Mouse (Mus musculus) mouse embryonic stem cell (cell line): Measurements from ENCODE around the gene Plpp3.

Experiments
- in situ Hi-C, 2 experiments: fragments of 300-500 bp; cut with MboI; formaldehyde crosslinking; loops; 1 replicate in 1 of 2; 3 replicates in 1 of 2; pipeline ENCODE4 v1.14.3; 2019 to 2020; ENCODE audit warnings: low sequenced_read_pairs in 2 of 2, low pct_unique_long_range_greater_than_20kb in 1 of 2, mixed read lengths in 1 of 2; ENCODE audit not compliant: unreplicated experiment in 1 of 2

The Plpp3 gene

GRCm38 (mm10) chr4:105181014-105181658 lies 24.0 kb downstream of the Plpp3 start:
- in situ Hi-C loops, result no loop called here

- in situ Hi-C loops, result no loop called here
Measured at GRCm38 (mm10) chr4:105181659-105182167, 24.6 kb downstream of the Plpp3 start.

GRCm38 (mm10) chr4:105182249-105182648 lies 25.1 kb downstream of the Plpp3 start:
- in situ Hi-C loops, result no loop called here

- in situ Hi-C loops, result no loop called here
Measured at GRCm38 (mm10) chr4:105184490-105184889, 27.3 kb downstream of the Plpp3 start.

GRCm38 (mm10) chr4:105184924-105185323 lies 27.8 kb downstream of the Plpp3 start:
- in situ Hi-C loops, result no loop called here

DNA sequence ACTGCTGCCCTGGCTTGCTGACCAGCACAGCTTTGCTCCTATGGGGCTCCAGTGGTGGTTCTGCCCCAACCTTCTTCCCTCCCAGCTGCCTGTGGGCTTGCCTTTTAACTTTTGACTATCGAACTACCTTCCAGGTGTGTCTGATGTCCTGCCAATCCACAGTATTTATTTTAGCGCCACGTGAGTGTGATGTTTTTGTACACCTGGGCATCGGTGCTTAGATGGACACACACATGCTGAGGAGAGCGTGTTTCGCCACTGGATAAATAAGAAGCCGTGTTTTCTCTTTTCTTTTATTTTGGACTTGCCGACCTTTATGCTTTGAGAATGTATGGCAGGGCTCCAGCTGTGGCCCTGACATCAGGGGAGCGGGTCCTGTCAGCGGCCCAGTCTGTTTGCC lies 29.5 kb downstream of the Plpp3 start:
- in situ Hi-C loops, result no loop called here

- in situ Hi-C loops, result no loop called here
Measured at GRCm38 (mm10) chr4:105187873-105188272, 30.7 kb downstream of the Plpp3 start.

- in situ Hi-C loops, result no loop called here
Measured at GRCm38 (mm10) chr4:105188801-105189200, 31.7 kb downstream of the Plpp3 start.

DNA sequence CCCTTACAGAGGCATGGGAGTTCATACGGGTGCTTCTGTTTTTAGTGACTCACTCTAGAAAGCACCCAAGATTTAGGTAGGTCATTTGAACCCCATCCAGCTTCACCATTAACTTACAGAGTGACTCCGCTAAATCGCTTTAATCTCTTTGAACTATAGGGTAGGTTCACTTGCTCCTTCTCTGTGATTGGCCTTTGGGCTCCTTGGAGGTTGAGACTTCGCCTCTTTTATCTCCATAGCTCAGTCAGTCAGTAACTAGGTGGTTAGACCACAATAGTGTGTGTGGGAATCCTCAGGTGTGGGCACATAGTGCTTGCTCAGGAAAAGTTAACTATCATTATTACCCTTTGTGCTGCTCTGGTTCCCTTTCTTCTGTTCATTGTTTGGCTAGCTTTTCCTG lies 33.7 kb downstream of the Plpp3 start:
- in situ Hi-C loops, result no loop called here

DNA sequence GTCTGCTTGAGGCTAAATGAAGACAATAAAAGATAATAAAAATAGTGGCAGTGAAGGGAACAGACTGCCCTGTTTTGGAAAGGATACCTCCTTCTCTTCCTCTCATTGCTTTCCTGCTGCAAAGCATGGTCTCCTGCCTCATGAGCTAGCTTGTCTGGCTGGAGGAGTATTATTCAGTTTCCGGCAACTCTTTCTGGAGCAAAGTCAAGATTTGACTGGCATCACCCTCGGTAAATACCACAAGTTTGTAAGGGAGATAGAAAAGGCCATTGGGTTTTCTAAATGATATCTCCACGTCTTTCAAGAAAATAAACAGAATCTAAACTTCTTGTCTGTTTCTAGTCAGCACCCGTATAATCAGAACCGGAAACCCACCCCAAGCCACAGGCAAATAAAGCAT lies 34.4 kb downstream of the Plpp3 start:
- in situ Hi-C loops, result no loop called here

DNA sequence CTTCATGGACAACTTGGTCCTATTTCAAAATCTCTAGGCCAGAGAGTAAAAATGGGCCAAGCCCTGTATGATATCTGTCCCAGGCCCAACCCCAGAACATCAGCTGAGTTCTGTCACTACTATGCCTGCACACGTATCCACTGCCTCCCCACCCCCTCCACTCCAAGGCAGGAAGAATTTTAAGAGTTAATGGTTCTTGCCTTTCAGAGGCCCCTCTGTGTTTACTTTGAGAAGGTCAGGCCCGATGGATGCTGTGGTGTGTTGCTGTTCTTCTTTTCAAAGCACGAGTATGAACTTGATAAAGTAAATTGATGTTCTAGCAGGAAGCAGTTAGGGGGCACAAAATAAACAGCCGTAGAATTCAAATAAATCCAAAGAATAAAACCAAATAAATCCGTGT lies 35.5 kb downstream of the Plpp3 start:
- in situ Hi-C loops, result no loop called here

DNA sequence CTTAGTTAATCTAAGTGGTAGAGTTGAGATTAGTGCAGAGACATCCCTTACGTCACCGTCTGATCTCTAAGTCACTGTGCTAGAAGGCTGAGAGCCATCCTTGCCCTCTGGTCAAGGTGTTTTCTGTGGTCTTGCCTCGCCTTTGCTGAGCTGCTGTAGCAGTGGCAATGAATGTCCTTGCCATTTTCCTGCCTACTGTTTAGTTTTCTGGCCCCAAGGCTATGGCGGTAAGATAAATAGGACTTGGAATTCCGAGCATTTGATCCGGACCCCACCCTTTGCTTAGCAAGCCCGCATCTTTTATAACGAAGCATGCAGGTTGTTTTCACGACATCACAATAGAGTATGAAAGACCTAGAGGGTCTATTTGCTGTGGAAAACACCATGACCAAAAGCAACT lies 38.1 kb downstream of the Plpp3 start:
- in situ Hi-C loops, result no loop called here

GRCm38 (mm10) chr4:105196099-105196498 lies 39.0 kb downstream of the Plpp3 start:
- in situ Hi-C loops, result no loop called here

- in situ Hi-C loops, result no loop called here
Measured at GRCm38 (mm10) chr4:105196993-105197765, 40.0 kb downstream of the Plpp3 start.

GRCm38 (mm10) chr4:105198696-105199095 lies 41.5 kb downstream of the Plpp3 start:
- in situ Hi-C loops, result no loop called here

GRCm38 (mm10) chr4:105199345-105199744 lies 42.2 kb downstream of the Plpp3 start:
- in situ Hi-C loops, result no loop called here

DNA sequence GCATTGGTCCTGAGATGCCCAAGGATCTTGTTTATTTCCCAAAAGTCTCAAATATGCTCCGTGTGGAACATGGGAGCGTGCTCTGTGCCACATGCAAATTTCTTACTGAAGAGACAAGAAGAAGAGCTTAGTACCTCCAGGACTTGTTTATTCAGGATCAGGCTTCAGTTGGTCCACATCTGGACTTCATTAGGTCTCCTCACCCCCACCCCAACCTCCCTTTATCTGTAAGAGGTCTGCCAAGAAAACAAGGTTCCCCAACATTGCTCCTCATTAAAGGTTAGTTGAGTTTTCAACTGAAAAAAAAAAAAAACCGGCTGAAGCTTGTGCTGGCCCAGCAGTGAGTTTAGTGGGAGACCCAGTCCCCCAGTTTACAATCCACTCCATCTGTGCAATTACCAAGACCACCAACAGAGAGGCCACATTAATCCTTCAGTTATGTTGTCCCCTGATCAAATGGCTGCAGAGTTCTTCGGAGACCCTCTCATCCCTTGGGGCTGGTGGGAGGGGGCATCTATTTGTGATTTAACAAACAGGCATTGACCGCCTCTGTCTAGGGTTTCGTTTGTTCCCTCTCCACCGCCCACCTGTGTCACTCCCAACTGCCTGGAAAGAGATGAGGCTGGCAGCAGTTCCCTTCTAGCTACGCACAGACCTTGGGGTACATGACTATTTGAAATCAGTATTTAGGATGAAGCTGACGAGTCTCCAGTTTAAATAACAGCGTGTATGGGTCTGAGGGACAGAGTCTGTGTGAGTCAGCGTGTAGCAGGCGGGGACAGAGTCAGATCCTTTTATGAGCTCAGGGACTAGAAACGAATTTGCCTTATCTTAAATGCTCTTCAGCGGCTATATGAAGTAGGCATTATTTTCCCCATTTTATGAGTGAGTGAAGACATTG lies 43.7 kb downstream of the Plpp3 start:
- in situ Hi-C loops, result no loop called here

GRCm38 (mm10) chr4:105202439-105202838 lies 45.3 kb downstream of the Plpp3 start:
- in situ Hi-C loops, result no loop called here

- in situ Hi-C loops, result no loop called here
Measured at GRCm38 (mm10) chr4:105203303-105203761, 46.2 kb downstream of the Plpp3 start.
